Mouse (Mus musculus): Measurements from ENCODE around the gene Krt83. TPM values are rescaled to one million over a fixed set of nuclear protein-coding genes. Genes with fewer than 3 reads are reported as not detected.
A peak's percentile ranks its signal among the peaks of the same experiment; 100 is the strongest.

The Krt83 gene
- total RNA-seq, 1 experiment from 2014 or later = not detected

DNA sequence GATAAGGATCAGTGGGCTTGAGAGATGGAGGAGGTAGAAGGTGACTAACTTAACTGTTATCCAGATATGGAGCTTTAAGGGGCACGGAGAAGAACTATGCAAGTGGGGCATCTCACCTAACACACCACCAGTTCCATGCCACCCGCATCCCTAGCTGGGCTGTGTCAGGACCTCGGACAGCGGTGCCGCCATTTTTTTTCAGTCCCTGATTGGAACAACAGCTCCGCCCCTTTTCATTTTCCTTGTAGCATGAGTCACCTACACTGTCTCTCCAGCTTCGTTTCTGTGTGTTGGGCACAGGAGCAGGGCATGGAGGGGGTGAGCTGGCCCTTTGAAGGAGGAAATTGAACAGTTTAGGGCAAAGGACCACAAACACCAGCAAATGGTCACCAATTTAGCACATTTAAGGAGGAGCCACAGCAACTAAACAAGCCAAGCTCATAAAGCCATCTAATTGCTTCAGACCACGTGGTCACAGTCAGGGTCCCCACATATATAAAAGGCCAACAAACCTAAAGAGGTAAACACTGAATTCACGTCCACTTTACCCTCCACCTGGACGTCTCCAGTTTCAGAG, 18.3 kb downstream of the Krt83 start, which contains the start of gene Krt86:
Gene Krt86, plus strand, starts transcription at position 527 of the 577 bp plus-strand sequence.
- peak; percentile 77 for DNase-seq

DNA sequence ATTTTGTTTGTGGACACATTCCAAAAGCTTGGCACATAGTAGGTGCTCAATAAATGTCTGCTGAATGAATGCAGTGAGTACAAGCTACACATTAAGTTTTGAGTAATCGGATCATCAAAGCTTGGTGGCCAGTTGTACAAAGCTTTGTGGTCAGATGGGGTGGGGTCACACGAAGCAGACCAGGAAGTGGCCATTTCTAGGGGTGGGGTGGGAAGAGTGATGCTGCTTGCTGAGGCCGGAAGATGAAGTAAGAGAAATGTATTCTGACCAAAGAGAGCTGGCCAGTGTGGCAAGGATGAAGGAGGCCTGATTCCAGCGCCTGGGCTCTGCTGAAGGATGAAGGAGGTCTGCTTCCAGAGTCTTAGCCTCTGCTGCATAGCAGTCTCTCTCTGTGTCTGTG, 22.2 kb downstream of the Krt83 start:
- DNase-seq = no peak

DNA sequence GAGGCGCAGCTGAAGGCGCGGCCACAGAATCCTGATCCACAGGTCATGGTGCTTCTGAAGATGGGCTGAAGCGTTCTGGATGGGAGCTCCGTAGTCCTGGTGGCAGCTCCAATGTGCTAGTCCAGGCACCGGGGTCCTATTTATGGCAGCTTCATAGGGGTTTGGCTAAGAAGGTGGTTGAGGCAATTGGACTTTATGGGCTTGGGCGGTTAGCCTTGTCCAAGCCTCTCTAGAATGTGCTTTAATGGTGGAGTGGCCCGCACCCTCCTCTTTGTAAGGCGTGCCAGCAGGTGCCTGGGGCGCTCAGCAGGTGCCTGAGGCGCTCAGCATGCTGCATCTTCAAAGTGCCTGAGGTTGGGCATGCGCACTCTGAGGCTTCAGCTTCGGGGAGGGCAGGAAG, 27.7 kb downstream of the Krt83 start, which contains the start of gene Krt81:
Gene Krt81, minus strand, starts transcription at position 101 of the 400 bp plus-strand sequence.
- no peak for DNase-seq

DNA sequence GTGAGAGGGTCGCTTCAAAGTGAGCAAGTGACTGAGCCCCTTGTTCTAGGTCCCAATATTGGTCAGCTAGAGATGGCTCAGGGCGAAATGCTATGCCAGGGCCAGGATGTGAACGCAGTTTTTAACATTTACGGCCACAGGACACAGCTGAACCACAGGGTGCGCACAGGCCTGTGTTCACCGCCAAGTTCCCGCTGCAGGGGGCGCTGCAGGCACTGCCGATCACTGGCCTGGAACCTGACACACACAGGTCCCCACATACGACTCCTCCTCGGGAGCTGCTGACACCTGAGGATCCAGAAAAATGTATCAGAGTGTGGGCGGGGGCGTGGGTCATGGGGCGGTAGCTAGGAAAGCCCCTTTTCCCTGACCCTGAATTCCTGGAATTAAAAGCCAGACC, 32.0 kb downstream of the Krt83 start:
- DNase-seq = peak; percentile 11

DNA sequence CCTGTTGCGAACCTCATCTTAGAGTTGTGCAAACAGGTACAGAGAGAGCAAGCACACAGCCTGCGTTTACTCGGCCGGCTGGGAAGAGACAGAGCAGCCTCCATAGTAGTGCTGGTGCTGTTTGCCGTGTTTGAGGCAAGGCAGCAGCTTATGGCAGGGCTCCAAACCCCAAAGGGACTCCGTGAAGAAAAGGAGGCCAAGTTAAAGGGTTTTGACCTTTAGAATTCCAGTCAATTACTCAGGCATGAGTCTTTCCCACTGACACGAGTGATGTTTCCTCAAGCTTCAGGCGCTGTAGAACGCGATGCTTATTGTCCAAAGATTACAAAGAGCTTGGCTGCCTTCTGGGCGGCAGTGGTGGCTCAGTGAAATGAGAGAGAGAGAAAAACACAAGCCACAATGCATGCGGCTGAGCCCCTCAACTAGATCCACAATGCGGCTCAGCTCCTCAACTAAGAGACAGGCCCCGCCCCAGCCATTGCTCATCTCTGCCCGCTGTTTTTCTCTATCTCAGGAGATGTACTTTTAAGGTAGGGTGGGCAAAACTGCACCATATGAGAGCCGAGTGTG, 32.9 kb downstream of the Krt83 start:
- peak; percentile 42 for DNase-seq

DNA sequence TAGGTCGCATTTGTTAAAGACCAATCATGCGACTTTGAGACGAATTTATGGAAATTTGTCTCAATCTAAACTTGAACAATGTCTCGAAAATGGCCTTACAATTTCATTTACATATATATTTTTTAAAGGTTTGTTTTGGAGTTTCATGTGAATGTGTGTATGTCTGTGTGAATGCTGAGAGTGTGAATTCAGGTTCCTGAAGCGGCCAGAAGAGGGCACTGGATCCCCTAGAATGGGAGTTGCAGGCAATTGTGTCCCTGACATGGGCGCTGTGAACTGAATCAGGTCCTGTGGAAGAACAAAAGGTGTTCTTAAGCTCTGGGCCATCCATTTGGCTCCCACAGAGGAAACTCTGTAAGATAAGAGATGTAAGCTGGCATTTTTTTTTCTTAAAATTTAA, 35.4 kb downstream of the Krt83 start:
- no peak for DNase-seq

DNA sequence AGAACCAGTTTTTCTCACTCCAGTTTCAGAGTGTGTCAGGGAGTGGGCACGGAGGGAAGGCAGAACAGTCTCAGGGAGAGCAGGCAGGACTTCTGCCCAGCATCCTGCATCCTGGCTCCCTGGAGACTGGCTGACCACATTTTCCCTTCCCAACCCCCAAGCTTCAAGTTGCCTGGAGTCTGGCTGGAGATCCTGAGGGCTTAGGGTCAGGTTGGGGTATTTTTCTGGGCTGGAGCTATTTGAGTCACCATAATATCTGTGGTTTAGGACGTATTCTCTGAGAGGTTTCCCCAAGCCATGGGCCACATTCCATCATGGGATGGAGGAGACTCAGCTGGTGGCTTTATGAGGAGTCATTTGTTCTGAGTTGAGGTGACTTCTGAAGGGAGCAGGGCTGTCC, 36.0 kb downstream of the Krt83 start:
- no peak for DNase-seq

DNA sequence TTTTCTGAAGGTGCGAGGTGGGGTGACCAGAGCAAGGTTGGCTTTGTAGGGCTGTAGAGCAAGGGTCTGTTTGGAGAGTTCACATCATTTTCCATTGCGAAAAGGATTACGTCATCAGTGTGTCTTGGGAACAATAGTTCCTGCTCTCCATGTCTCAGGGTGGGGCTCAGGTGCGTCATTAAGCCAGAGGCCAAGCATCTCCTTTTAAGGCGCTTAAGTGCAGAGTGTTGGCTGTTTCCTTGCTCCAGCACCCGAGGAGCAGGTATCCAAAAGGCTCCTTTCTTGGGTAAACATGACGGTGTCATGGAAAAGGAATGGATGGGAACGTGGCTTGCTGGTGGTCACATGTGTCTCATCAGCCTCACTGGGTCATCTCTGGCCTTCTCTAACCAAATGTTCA, 36.5 kb downstream of the Krt83 start:
- no peak for DNase-seq

DNA sequence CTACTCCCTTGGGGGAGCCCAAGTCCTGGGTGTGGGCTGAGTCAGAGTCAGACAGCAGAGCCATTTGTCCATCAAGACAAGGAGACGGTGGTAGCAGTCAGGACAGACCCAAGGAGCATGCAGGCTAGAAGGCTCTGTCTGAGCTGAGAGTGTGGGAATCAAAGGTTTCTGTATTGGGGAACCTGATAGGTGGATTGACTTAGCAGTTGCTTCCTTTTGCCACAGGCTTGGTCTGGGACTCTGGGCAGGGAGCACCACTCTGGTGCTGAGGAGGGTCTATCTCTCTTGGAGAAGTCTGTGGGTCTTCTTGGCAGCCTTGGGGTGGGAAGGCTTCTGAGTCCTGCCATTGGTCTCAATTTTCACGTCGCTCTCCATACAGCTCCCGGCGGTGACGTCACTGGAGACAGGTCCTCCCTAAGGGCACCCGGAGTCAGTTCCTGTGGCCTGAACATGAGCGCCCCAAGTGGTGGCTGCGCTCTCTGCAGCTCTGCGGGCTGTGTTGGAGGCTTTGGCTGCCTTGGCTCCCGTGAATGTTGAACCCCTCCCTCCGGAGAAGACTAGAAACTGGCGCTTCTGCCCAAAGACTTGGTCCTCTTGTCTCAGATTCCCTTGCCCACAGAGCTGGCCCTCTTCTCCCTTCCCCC, 38.1 kb downstream of the Krt83 start:
- DNase-seq = peak; percentile 91

DNA sequence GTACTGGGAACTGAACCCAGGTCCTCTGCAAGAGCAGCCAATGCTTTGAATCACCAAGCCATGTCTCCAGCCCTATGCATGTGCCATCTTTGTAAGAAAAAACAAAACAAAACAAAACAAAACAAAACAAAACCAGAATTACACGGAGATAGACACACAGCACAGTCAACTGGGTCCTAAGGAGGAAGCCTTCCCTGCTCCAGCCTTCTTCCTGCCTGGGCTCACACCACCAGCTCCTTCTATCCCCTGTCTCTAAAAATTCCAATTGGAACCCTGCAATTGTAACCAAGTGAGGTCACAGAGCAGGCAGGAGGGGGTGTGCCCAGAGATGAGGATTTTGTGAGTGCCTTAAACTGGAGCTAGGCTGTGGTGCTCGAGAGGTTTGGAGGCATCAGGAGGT, 43.9 kb downstream of the Krt83 start, which contains the start of gene Krt88:
Gene Krt88, plus strand, starts transcription at position 301 of the 400 bp plus-strand sequence.
- no peak for DNase-seq

DNA sequence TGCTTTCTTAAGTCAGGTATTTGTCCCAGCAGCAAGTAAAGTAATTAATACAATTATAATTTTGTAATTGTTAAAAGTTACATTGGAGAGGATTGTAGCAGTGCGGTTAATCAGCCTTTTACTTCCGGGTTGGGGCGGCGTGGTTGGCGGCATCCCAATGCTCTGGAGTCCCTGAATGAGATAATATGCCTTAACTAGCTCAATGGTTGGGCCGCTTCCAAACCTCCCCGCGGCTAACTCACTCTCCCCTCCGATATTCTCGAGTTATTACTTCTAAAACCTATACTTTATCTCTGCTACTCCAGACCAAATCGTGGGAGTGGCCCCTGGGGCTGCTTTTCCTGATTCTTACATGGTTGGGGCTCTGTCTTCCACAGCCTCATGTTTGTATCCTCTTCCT, 44.7 kb downstream of the Krt83 start:
- no peak for DNase-seq

DNA sequence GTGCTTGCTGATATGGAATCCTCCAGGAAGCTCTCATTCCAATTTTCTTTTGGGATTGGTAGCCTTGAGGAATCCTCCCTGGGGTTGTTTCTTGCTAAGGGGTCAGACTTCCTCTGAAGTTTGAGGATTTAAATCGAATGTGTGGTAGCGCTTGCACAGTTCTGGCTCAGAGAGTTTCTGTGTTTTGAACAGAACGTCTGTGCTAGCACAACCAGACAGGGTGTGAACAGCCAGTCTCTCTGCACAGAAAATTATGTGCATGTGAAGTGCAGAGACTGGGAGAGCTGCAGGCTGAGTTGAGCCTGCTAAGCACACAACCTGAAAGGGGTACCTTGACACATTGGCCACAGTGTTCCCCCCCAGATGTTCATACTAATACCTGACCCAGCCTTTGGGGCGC, 50.5 kb downstream of the Krt83 start:
- no peak for DNase-seq

DNA sequence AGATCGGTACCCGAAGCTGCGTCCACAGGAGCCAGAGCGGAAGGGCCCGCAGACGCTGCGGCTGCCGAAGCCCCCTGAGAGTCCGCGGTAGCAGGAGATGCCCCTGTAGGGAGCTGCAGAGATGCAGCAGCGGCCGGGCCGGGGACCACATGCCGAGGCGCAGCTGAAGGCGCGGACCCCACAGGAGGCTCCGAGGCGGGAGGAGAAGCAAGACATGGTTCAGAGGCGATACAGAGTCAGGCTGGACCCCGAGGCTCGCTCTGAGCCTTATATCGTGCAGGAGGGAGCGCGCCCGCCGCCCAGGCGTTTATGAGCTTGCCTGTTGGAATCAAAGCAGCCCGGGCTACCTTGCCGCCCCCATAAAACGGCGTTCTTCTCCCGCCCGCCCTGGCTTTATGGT, 52.8 kb downstream of the Krt83 start, which contains the start of gene Krt87:
Gene Krt87, minus strand, starts transcription at position 250 of the 400 bp plus-strand sequence.
- no peak for DNase-seq

DNA sequence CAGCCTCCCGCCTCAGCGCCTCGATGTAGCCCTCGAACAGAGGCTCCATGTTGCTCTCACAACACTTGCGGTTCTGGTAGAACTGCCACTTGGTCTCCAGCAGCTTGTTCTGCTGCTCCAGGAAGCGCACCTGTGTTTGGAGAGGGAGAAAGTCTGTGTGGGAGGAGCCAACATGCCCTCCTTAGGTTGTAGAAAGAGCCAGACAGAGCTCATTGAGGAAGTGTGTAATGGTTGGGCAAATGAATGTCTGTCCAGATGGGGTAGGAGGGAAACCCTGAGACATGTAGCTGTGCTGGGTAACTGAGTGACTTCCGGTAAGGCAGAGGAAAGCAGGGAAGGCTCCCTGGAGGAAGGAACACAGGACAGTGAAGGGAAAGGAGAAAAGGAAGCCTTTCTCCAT, 54.7 kb downstream of the Krt83 start:
- no peak for DNase-seq

Other genes starting within 250 kb of the Krt83 start
- gene Nr4a1, start 237.2 kb downstream of the Krt83 start, total RNA-seq (2021) = 357 and 680 TPM in 2 replicates
- gene Atg101, start 207.2 kb downstream of the Krt83 start, total RNA-seq (2021) = 64.4 and 97.1 TPM in 2 replicates
- 2.1 and 2.4 TPM in 2 replicates for gene 6030408B16Rik, start 198.3 kb downstream of the Krt83 start, total RNA-seq (2021)
- gene Krt80, start 121.3 kb downstream of the Krt83 start, total RNA-seq (2021) = 0.74 and 1.1 TPM in 2 replicates
- gene Krt7, start 80.5 kb downstream of the Krt83 start, total RNA-seq (2021) = 1.4 and 2.3 TPM in 2 replicates
- gene Krt87, start 52.7 kb downstream of the Krt83 start, total RNA-seq (2021) = not detected in 2 replicates
- gene Krt88, start 43.8 kb downstream of the Krt83 start, total RNA-seq (2021) = not detected in 2 replicates
- not detected in 2 replicates for gene Krt81, start 27.8 kb downstream of the Krt83 start, total RNA-seq (2021)
- not detected in 2 replicates for gene Krt86, start 18.0 kb downstream of the Krt83 start, total RNA-seq (2021)
- gene Gm49425, start 25.7 kb upstream of the Krt83 start, total RNA-seq (2021) = not detected in 2 replicates
- not detected in 2 replicates for gene Krt84, start 41.3 kb upstream of the Krt83 start, total RNA-seq (2021)
- gene Krt82, start 59.2 kb upstream of the Krt83 start, total RNA-seq (2021) = not detected in 2 replicates
- not detected in 2 replicates for gene Krt90, start 71.4 kb upstream of the Krt83 start, total RNA-seq (2021)
- not detected in 2 replicates for gene Krt75, start 82.4 kb upstream of the Krt83 start, total RNA-seq (2021)
- gene Gm5414, start 136.7 kb upstream of the Krt83 start, total RNA-seq (2021) = not detected in 2 replicates
- gene Gm5478, start 155.9 kb upstream of the Krt83 start, total RNA-seq (2021) = not detected in 2 replicates
- gene Krt6b, start 188.8 kb upstream of the Krt83 start, total RNA-seq (2021) = not detected in 2 replicates
- not detected in 2 replicates for gene Krt6a, start 202.8 kb upstream of the Krt83 start, total RNA-seq (2021)
- not detected in 2 replicates for gene Krt5, start 221.4 kb upstream of the Krt83 start, total RNA-seq (2021)